Mouse (Mus musculus) thymus, adult 2 months (tissue): ENCODE results near the gene Ccdc85a. TPM values are rescaled to one million over a fixed set of nuclear protein-coding genes. Genes with fewer than 3 reads are reported as not detected.

Source experiments
- DNase-seq: peaks from one replicate; pipeline ENCODE4 v3.0.0; 2021
- H3K27ac ChIP-seq: fragments of 200-500 bp; 2 replicates; pipeline ENCODE4 v1.5.1; 2012; ENCODE audit warnings: low read length, control low read depth; ENCODE audit not compliant: control insufficient read depth, insufficient read depth
- H3K27me3 ChIP-seq: fragments of 200-500 bp; 2 replicates; pipeline ENCODE4 v1.6.1; 2012; ENCODE audit warnings: mild to moderate bottlenecking, low read length, moderate library complexity, mixed read lengths; ENCODE audit not compliant: control insufficient read depth, insufficient read depth
- H3K36me3 ChIP-seq: fragments of 200-500 bp; 2 replicates; pipeline ENCODE4 v1.6.1; 2012; ENCODE audit warnings: mild to moderate bottlenecking, low read length, moderate library complexity; ENCODE audit not compliant: control insufficient read depth, insufficient read depth
- H3K4me1 ChIP-seq: fragments of 200-500 bp; replicated peaks from 2 replicates; pipeline ENCODE4 v1.6.1; 2012; ENCODE audit warnings: low read length; ENCODE audit not compliant: control insufficient read depth, insufficient read depth
- H3K4me3 ChIP-seq: fragments of 200-500 bp; 2 replicates; pipeline ENCODE4 v1.5.1; 2012; ENCODE audit warnings: mild to moderate bottlenecking, low read length, control low read depth, moderate library complexity; ENCODE audit not compliant: control insufficient read depth, insufficient read depth
- CTCF ChIP-seq: fragments of 200-500 bp; IDR thresholded peaks from 2 replicates; pipeline ENCODE4 v1.5.1; 2012; ENCODE audit warnings: mild to moderate bottlenecking, control low read depth, low read length, moderate library complexity, borderline replicate concordance; ENCODE audit not compliant: control insufficient read depth, poor library complexity, insufficient read depth; ENCODE audit errors: extremely low read depth
- POLR2A ChIP-seq: fragments of 200-500 bp; IDR thresholded peaks from 2 replicates; pipeline ENCODE4 v1.6.1; 2012; ENCODE audit warnings: mild to moderate bottlenecking, low read length, control low read depth, moderate library complexity; ENCODE audit not compliant: control insufficient read depth, poor library complexity, insufficient read depth; ENCODE audit errors: extremely low read depth
- WGBS: fragments of 180-500 bp; shearing (Covaris S2); methylation state at CpG from one replicate; pipeline ENCODE4 v1.1.7; 2018; 5-methylcytosine and 5-hydroxymethylcytosine counted together
- polyA plus RNA-seq: library from polyadenylated mRNA; depleted of rRNA; stranded (reverse); fragments of >200 nt; gene quantifications from 2 replicates; pipeline ENCODE4 v1.2.3, GENCODE M21; 2012

The Ccdc85a gene
- polyA plus RNA-seq, 1 experiment, result 0.58 TPM

- Histone ChIP-seq H3K4me1 (no peaks in the 10 kb centered on the region), H3K4me3 (no peak overlapping the region), H3K27ac (no peak overlapping the region), H3K36me3 (no peaks in the 10 kb centered on the region), H3K27me3 (no peaks in the 10 kb centered on the region)
- no peak for DNase-seq
- TF ChIP-seq CTCF, result no peak
- TF ChIP-seq POLR2A, result no peak
Measured at GRCm38 (mm10) chr11:28493362-28493761, 90.8 kb downstream of the Ccdc85a start.

- DNase-seq, result no peak
- no peak overlapping the region for H3K27ac ChIP-seq
- H3K4me1 ChIP-seq, result no peaks in the 10 kb centered on the region
- no peak overlapping the region for H3K4me3 ChIP-seq
- no peaks in the 10 kb centered on the region for H3K27me3 ChIP-seq
- TF ChIP-seq CTCF (no peak), POLR2A (no peak)
- H3K36me3 ChIP-seq, result no peaks in the 10 kb centered on the region
- 71% methylated on average over 1 of the region's 1 CpGs for WGBS
Measured at GRCm38 (mm10) chr11:28491330-28491729, 92.8 kb downstream of the Ccdc85a start.

- Histone ChIP-seq H3K36me3 (no peaks in the 10 kb centered on the region), H3K4me3 (no peak overlapping the region), H3K4me1 (no peaks in the 10 kb centered on the region), H3K27me3 (no peaks in the 10 kb centered on the region), H3K27ac (no peak overlapping the region)
- WGBS, result 77% methylated on average over 4 of the region's 4 CpGs
- DNase-seq, result no peak
- TF ChIP-seq POLR2A (no peak), CTCF (no peak)
Measured at GRCm38 (mm10) chr11:28484083-28484729, 99.9 kb downstream of the Ccdc85a start.

- Histone ChIP-seq H3K4me3 (no peak overlapping the region), H3K27me3 (no peaks in the 10 kb centered on the region), H3K36me3 (no peaks in the 10 kb centered on the region), H3K4me1 (no peaks in the 10 kb centered on the region), H3K27ac (no peak overlapping the region)
- TF ChIP-seq CTCF, result no peak
- TF ChIP-seq POLR2A, result no peak
- WGBS, result 98% methylated on average over 1 of the region's 1 CpGs
- no peak for DNase-seq
Measured at GRCm38 (mm10) chr11:28477088-28477487, 107.0 kb downstream of the Ccdc85a start.

- no peak overlapping the region for H3K27ac ChIP-seq
Measured at GRCm38 (mm10) chr11:28465726-28466125, 118.4 kb downstream of the Ccdc85a start.

GRCm38 (mm10) chr11:28464926-28465325 is 119.2 kb downstream of the Ccdc85a start:
- no peak for DNase-seq
- 86% methylated on average over 1 of the region's 1 CpGs for WGBS
- H3K4me3 ChIP-seq, result no peak overlapping the region
- H3K27ac ChIP-seq, result no peak overlapping the region
- TF ChIP-seq POLR2A, result no peak
- no peak for TF ChIP-seq CTCF
- no peaks in the 10 kb centered on the region for H3K4me1 ChIP-seq
- H3K36me3 ChIP-seq, result no peaks in the 10 kb centered on the region
- no peaks in the 10 kb centered on the region for H3K27me3 ChIP-seq

More at GRCm38 (mm10) chr11:28465726-28466125, 118.4 kb downstream of the Ccdc85a start:
- no peaks in the 10 kb centered on the region for H3K36me3 ChIP-seq
- TF ChIP-seq CTCF, result no peak
- TF ChIP-seq POLR2A, result no peak
- no peak for DNase-seq
- H3K4me3 ChIP-seq, result no peak overlapping the region
- no peaks in the 10 kb centered on the region for H3K27me3 ChIP-seq
- H3K4me1 ChIP-seq, result no peaks in the 10 kb centered on the region

GRCm38 (mm10) chr11:28459165-28459564 is 125.0 kb downstream of the Ccdc85a start:
- no peak for DNase-seq
- Histone ChIP-seq H3K27me3 (no peaks in the 10 kb centered on the region), H3K4me3 (no peak overlapping the region), H3K27ac (no peak overlapping the region), H3K4me1 (no peaks in the 10 kb centered on the region), H3K36me3 (no peaks in the 10 kb centered on the region)
- WGBS, result 95% methylated on average over 1 of the region's 1 CpGs
- TF ChIP-seq CTCF (no peak), POLR2A (no peak)
